Mouse (Mus musculus): ENCODE results near the gene Zfp346. TPM values are rescaled to one million over a fixed set of nuclear protein-coding genes. Genes with fewer than 3 reads are reported as not detected.

Zfp346 gene
- total RNA-seq, 2 experiments from 2014 or later, result 48.8 to 51.2 TPM

Other genes starting within 250 kb of the Zfp346 start
- gene Unc5a, start 155.9 kb upstream of the Zfp346 start, total RNA-seq (2021), result 100 to 1,000 TPM; 109 to 110 TPM
- 1 to 10 TPM; 1.4 TPM for gene Hk3, start 83.9 kb upstream of the Zfp346 start, total RNA-seq (2021)
- 10 to 100 TPM; 18.8 to 19.7 TPM for gene Uimc1, start 5.0 kb upstream of the Zfp346 start, total RNA-seq (2021)
- gene Gm17617, start 28.2 kb downstream of the Zfp346 start, total RNA-seq (2021), result not detected
- gene Fgfr4, start 47.3 kb downstream of the Zfp346 start, total RNA-seq (2021), result under 1 TPM; 0.18 to 0.45 TPM
- gene Nsd1, start 104.5 kb downstream of the Zfp346 start, total RNA-seq (2021), result 100 to 1,000 TPM; 143 to 145 TPM
- gene Prelid1, start 215.2 kb downstream of the Zfp346 start, total RNA-seq (2021), result 100 to 1,000 TPM; 153 to 157 TPM
- 10 to 100 TPM; 74.3 to 77.8 TPM for gene Rab24, start 216.6 kb downstream of the Zfp346 start, total RNA-seq (2021)
- gene Mxd3, start 224.5 kb downstream of the Zfp346 start, total RNA-seq (2021), result 1 to 10 TPM; 1.5 to 3.4 TPM